Comparison of ENCODE assay signal across 15 mouse cellular contexts in the genomic region with DNA sequence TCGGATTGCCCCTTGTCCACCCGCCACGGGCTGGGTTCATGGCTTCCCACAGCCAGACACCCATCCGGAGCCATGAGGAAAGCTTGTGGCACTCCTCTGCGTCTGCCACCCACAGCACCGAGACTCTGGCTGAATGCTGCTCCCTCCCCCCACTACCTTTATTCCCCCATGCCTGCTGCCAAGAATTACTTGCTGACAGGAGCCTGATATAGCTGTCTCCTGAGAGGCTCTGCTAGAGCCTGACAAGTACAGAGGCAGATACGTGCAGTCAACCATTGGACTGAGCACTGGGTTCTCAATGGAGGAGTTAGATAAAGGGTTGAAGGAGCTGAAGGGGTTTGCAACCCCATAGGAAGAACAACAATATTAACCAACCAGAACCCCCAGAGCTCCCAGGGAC.
"Had no signal": no experiment of that assay in that cellular context is flagged by ENCODE, and none has a peak within 500 bp of the region (broad histone marks: within the 10 kb centered on the region; RNA-seq: fewer than 3 reads in every experiment).

No protein-coding gene starts in this region.

- H3K4me1 ChIP-seq: limb, embryonic 15.5 days; liver, embryonic 12.5 days; midbrain, embryonic 10.5 days; midbrain, embryonic 15.5 days; neural tube, embryonic 13.5 days had no signal

- H3K36me3 ChIP-seq: limb, embryonic 15.5 days; liver, embryonic 12.5 days; midbrain, embryonic 10.5 days; midbrain, embryonic 15.5 days; neural tube, embryonic 13.5 days had no signal

- ATAC-seq: liver, embryonic 12.5 days; midbrain, embryonic 15.5 days had no signal

- H3K27me3 ChIP-seq: limb, embryonic 15.5 days; liver, embryonic 12.5 days; midbrain, embryonic 15.5 days; neural tube, embryonic 13.5 days had no signal

- H3K9ac ChIP-seq: limb, embryonic 15.5 days; liver, embryonic 12.5 days; lung, embryonic 14.5 days; midbrain, embryonic 15.5 days; neural tube, embryonic 13.5 days had no signal

- DNase-seq: kidney, postnatal 25 days; layer of hippocampus, adult 9-11 months; layer of hippocampus, postnatal 36 days; lung, embryonic 14.5 days; lung, postnatal 10 days; lung, postnatal 4 days; retina, postnatal 1 day; right cerebral cortex, postnatal 4 days; spleen, adult 18-20 months; thymus, postnatal 36 days had no signal

- H3K27ac ChIP-seq: limb, embryonic 15.5 days; liver, embryonic 12.5 days; midbrain, embryonic 10.5 days; midbrain, embryonic 15.5 days; neural tube, embryonic 13.5 days had no signal

- H3K4me2 ChIP-seq: limb, embryonic 15.5 days; liver, embryonic 12.5 days; lung, embryonic 14.5 days; midbrain, embryonic 15.5 days; neural tube, embryonic 13.5 days had no signal

- H3K9me3 ChIP-seq: limb, embryonic 15.5 days; liver, embryonic 12.5 days; midbrain, embryonic 10.5 days; midbrain, embryonic 15.5 days; neural tube, embryonic 13.5 days had no signal

- H3K4me3 ChIP-seq: limb, embryonic 15.5 days; liver, embryonic 12.5 days; midbrain, embryonic 10.5 days; midbrain, embryonic 15.5 days; neural tube, embryonic 13.5 days had no signal
